Mouse (Mus musculus): ENCODE measurements around the gene Lsm2. TPM values are rescaled to one million over a fixed set of nuclear protein-coding genes. Genes with fewer than 3 reads are reported as not detected.
"Not testable (repeated sequence)": the region's sequence is repeated elsewhere in the genome, so short reads cannot be mapped to it uniquely, and the experiment has no call there.

Lsm2 gene
- total RNA-seq, 2 experiments from 2014 or later = 15.0 to 15.4 TPM

DNA sequence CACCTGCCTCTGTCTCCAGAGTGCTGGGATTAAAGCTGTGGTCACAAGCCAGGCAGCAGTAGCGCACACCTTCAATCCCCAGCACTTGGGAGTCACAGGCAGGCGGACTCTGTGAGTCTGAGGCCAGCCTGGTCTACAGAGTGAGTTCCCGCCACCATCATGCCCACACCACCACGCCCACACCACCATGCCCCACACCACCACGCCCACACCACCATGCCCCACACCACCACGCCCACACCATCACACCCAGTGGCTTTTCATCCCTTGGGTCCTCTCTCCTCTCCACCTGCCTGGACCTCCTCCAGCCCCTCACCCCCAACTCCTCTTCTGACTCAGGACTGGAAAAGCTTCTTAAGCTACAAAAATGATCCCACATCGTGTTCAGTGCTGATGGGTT, 50.2 kb downstream of the Lsm2 start:
- DNase-seq = no peak

- no peak for DNase-seq
These were observed 50.7 kb downstream of the Lsm2 start for GRCm38 (mm10) chr17:35032323-35032870.

- DNase-seq = not testable (repeated sequence)
These were observed 52.0 kb downstream of the Lsm2 start for GRCm38 (mm10) chr17:35033703-35034102.

- DNase-seq = no peak
These were observed 53.2 kb downstream of the Lsm2 start for GRCm38 (mm10) chr17:35034896-35035295.

Other genes starting within 250 kb of the Lsm2 start
- gene C4b, start 238.0 kb upstream of the Lsm2 start, total RNA-seq (2021) = 10 to 100 TPM in 1 of 2 experiments, 1 to 10 TPM in 1; 1.1 to 22.1 TPM
- under 1 TPM in 1 of 2 experiments, not detected in 1; 0.16 TPM for gene Cyp21a1, start 177.3 kb upstream of the Lsm2 start, total RNA-seq (2021)
- gene Stk19, start 144.9 kb upstream of the Lsm2 start, total RNA-seq (2021) = 1 to 10 TPM; 7.0 to 7.2 TPM
- 10 to 100 TPM in 1 of 2 experiments, 1 to 10 TPM in 1; 7.6 to 10.5 TPM for gene Dxo, start 144.8 kb upstream of the Lsm2 start, total RNA-seq (2021)
- gene Skiv2l, start 131.7 kb upstream of the Lsm2 start, total RNA-seq (2021) = 10 to 100 TPM; 18.0 to 18.9 TPM
- gene Nelfe, start 131.5 kb upstream of the Lsm2 start, total RNA-seq (2021) = 1 to 10 TPM; 7.7 to 8.9 TPM
- 1 to 10 TPM in 1 of 2 experiments, under 1 TPM in 1; 0.95 to 8.2 TPM for gene Cfb, start 119.3 kb upstream of the Lsm2 start, total RNA-seq (2021)
- gene Zbtb12, start 102.4 kb upstream of the Lsm2 start, total RNA-seq (2021) = 1 to 10 TPM; 5.0 to 5.2 TPM
- gene Gm20547, start 99.8 kb upstream of the Lsm2 start, total RNA-seq (2021) = not detected
- gene C2, start 83.6 kb upstream of the Lsm2 start, total RNA-seq (2021) = 1 to 10 TPM; 2.6 to 2.9 TPM
- gene Ehmt2, start 83.4 kb upstream of the Lsm2 start, total RNA-seq (2021) = 10 to 100 TPM; 25.5 to 26.4 TPM
- gene Slc44a4, start 67.4 kb upstream of the Lsm2 start, total RNA-seq (2021) = not detected
- 1 to 10 TPM; 8.5 to 9.3 TPM for gene Neu1, start 50.6 kb upstream of the Lsm2 start, total RNA-seq (2021)
- 1 to 10 TPM; 4.4 to 6.7 TPM for gene Hspa1b, start 22.6 kb upstream of the Lsm2 start, total RNA-seq (2021)
- not detected for gene Gm20481, start 11.9 kb upstream of the Lsm2 start, total RNA-seq (2021)
- gene Hspa1a, start 9.7 kb upstream of the Lsm2 start, total RNA-seq (2021) = 1 to 10 TPM; 5.9 to 8.1 TPM
- 10 to 100 TPM; 21.5 to 31.8 TPM for gene Hspa1l, start 9.2 kb upstream of the Lsm2 start, total RNA-seq (2021)
- gene Vars, start 19.1 kb downstream of the Lsm2 start, total RNA-seq (2021) = 10 to 100 TPM; 29.4 to 31.2 TPM
- gene Vwa7, start 34.7 kb downstream of the Lsm2 start, total RNA-seq (2021) = 1 to 10 TPM; 9.0 to 9.6 TPM
- gene Sapcd1, start 46.2 kb downstream of the Lsm2 start, total RNA-seq (2021) = under 1 TPM in 1 of 2 experiments, not detected in 1; 0.31 TPM
- gene Msh5, start 64.9 kb downstream of the Lsm2 start, total RNA-seq (2021) = under 1 TPM; 0.67 to 0.72 TPM
- 10 to 100 TPM; 12.4 to 18.6 TPM for gene Clic1, start 68.1 kb downstream of the Lsm2 start, total RNA-seq (2021)
- 10 to 100 TPM; 11.1 to 13.3 TPM for gene Ddah2, start 77.2 kb downstream of the Lsm2 start, total RNA-seq (2021)
- not detected for gene Ly6g6c, start 83.5 kb downstream of the Lsm2 start, total RNA-seq (2021)
- gene Mpig6b, start 84.3 kb downstream of the Lsm2 start, total RNA-seq (2021) = not detected
- not detected for gene Ly6g6e, start 95.0 kb downstream of the Lsm2 start, total RNA-seq (2021)
- gene Ly6g6d, start 96.2 kb downstream of the Lsm2 start, total RNA-seq (2021) = under 1 TPM; 0.51 to 0.72 TPM
- gene Ly6g6f, start 103.7 kb downstream of the Lsm2 start, total RNA-seq (2021) = not detected
- gene Abhd16a, start 107.4 kb downstream of the Lsm2 start, total RNA-seq (2021) = 10 to 100 TPM; 61.9 to 62.4 TPM
- gene Ly6g5c, start 126.4 kb downstream of the Lsm2 start, total RNA-seq (2021) = not detected
- not detected for gene Ly6g5b, start 133.6 kb downstream of the Lsm2 start, total RNA-seq (2021)
- 1 to 10 TPM; 7.1 to 8.4 TPM for gene Gpank1, start 139.6 kb downstream of the Lsm2 start, total RNA-seq (2021)
- gene Csnk2b, start 140.2 kb downstream of the Lsm2 start, total RNA-seq (2021) = 100 to 1,000 TPM; 149 to 158 TPM
- gene D17H6S53E, start 144.5 kb downstream of the Lsm2 start, total RNA-seq (2021) = 10 to 100 TPM; 19.5 to 22.6 TPM
- gene Apom, start 150.2 kb downstream of the Lsm2 start, total RNA-seq (2021) = not detected
- 100 to 1,000 TPM; 180 to 197 TPM for gene Bag6, start 153.3 kb downstream of the Lsm2 start, total RNA-seq (2021)
- gene Prrc2a, start 183.0 kb downstream of the Lsm2 start, total RNA-seq (2021) = 100 to 1,000 TPM in 1 of 2 experiments, 10 to 100 TPM in 1; 93.3 to 102 TPM
- 1 to 10 TPM in 1 of 2 experiments, under 1 TPM in 1; 0.97 to 1.4 TPM for gene Aif1, start 194.2 kb downstream of the Lsm2 start, total RNA-seq (2021)
- gene Lst1, start 206.6 kb downstream of the Lsm2 start, total RNA-seq (2021) = under 1 TPM in 1 of 2 experiments, not detected in 1; 0.78 TPM
- not detected for gene Ltb, start 212.6 kb downstream of the Lsm2 start, total RNA-seq (2021)
- gene Tnf, start 220.1 kb downstream of the Lsm2 start, total RNA-seq (2021) = under 1 TPM in 1 of 2 experiments, not detected in 1; 0.18 TPM
- under 1 TPM in 1 of 2 experiments, not detected in 1; 0.32 TPM for gene Lta, start 223.5 kb downstream of the Lsm2 start, total RNA-seq (2021)
- gene Gm16181, start 239.0 kb downstream of the Lsm2 start, total RNA-seq (2021) = under 1 TPM in 1 of 2 experiments, not detected in 1; 0.70 TPM

Measured in gastrocnemius, postnatal 25 days (tissue).